Mouse (Mus musculus) embryonic stem cell, embryonic (primary cell): ENCODE results near the gene Tbl3.
"Not testable (repeated sequence)": the region's sequence is repeated elsewhere in the genome, so short reads cannot be mapped to it uniquely, and the experiment has no call there.

Experiments used
- CTCF ChIA-PET, 4 experiments: fragments of 300-600 bp in 2 of 4; fragments of 350-600 bp in 2 of 4; sonication (Branson Sonifier 250); formaldehyde crosslinking; loops; one replicate each; lab custom pipeline; 2022; ENCODE audit warnings: inconsistent platforms in 2 of 4; lab: Charles Lee
- POLR2A ChIA-PET, 4 experiments: fragments of 300-600 bp in 2 of 4; fragments of 350-600 bp in 2 of 4; sonication (Branson Sonifier 250); formaldehyde crosslinking; loops; one replicate each; lab custom pipeline; 2022; ENCODE audit warnings: antibody characterized with exemption in 4 of 4, inconsistent platforms in 1 of 4; lab: Charles Lee

The Tbl3 gene

DNA sequence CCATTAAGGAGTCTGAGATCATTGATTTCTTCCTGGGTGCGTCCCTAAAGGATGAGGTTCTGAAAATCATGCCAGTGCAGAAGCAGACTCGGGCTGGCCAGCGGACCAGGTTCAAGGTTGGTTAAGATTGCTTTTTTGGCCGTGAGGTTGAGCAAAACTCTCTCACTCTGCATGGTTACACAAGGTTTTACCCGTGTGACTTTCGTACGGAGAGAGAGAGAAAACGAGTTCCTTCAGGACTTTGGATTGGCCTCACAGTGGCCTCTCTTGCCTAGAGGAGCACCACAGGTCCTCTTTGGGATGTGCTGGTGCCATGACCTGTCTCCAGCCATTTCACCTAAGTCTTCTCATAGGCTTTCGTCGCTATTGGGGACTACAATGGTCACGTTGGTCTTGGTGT is 13.2 kb upstream of the Tbl3 start:
- POLR2A ChIA-PET: interaction anchor here in 3 of 4 experiments (0.6 to 14.7 kb wide), 24 partner anchors 13 to 553 kb away, joined by 3 to 268 read pairs (median 6); partner anchors contain the start of genes Msrb1 (in 2 of the 3), Spsb3 (in 2 of the 3), Traf7 (in 2 of the 3) and E4f1 (in 1 of the 3)
- CTCF ChIA-PET: not testable (repeated sequence)

GRCm38 (mm10) chr17:24719494-24720222 is 12.2 kb upstream of the Tbl3 start:
- ChIA-PET POLR2A (interaction anchor here in 3 of 4 experiments (0.7 to 14.7 kb wide), 27 partner anchors 12 to 554 kb away, joined by 3 to 268 read pairs (median 5); partner anchors contain the start of genes Tbl3 (in 3 of the 3), Msrb1 (in 2 of the 3), Traf7 (in 2 of the 3) and Fahd1 (in 1 of the 3)), CTCF (no interaction called here)

DNA sequence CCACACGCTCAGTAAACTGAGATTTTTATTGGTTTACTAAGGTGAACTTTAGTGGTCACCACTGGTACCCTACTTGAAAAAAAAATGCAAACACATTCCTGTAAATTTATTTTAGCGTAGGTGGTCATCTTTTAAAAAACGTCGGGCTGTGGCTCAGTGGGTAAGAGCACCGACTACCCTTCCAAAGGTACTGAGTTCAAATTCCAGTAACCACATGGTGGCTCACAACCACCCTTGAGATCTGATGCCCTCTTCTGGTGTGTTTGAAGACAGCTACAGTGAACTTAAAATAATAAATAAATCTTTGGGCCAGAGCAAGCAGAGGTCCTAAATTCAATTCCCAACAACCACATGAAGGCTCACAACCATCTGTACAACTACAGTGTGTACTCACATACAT is 11.5 kb upstream of the Tbl3 start:
- ChIA-PET POLR2A (interaction anchor here (0.6 to 14.7 kb wide), 34 partner anchors 10 to 564 kb away, joined by 3 to 268 read pairs (median 4); partner anchors contain the start of genes Tbl3 (in 3 of the 4), Traf7 (in 3 of the 4), Msrb1 (in 2 of the 4) and Rpl3l (in 2 of the 4)), CTCF (interaction anchor here in 1 of 4 experiments (1.2 kb wide), 1 partner anchor 12 kb away, joined by 3 read pairs; no protein-coding TSS in a partner anchor)

GRCm38 (mm10) chr17:24717943-24718342 is 10.5 kb upstream of the Tbl3 start, which contains the start of the genes Rnf151 and Rps2:
Gene Rnf151 (minus strand): TSS chr17:24718063.
Gene Rps2 (plus strand): TSS chr17:24718116.
- CTCF ChIA-PET: interaction anchor here in 3 of 4 experiments (0.7 to 1.2 kb wide), 5 partner anchors 7 to 42 kb away, joined by 3 to 4 read pairs (median 3); partner anchors contain the start of gene Rpl3l (in 1 of the 3)
- POLR2A ChIA-PET: interaction anchor here (0.5 to 14.7 kb wide), 55 partner anchors 7 to 467 kb away, joined by 3 to 268 read pairs (median 4); partner anchors contain the start of genes Tbl3 (in 4 of the 4), Traf7 (in 3 of the 4), Msrb1 (in 2 of the 4) and Nthl1 (in 2 of the 4)

GRCm38 (mm10) chr17:24716166-24716682 is 8.8 kb upstream of the Tbl3 start:
- POLR2A ChIA-PET: interaction anchor here in 3 of 4 experiments (0.5 to 14.7 kb wide), 48 partner anchors 8 to 1011 kb away, joined by 3 to 268 read pairs (median 5); partner anchors contain the start of genes Msrb1 (in 3 of the 3), Traf7 (in 3 of the 3), Ndufb10 (in 2 of the 3) and Pkd1 (in 2 of the 3)
- CTCF ChIA-PET: interaction anchor here in 1 of 4 experiments (0.6 to 1.5 kb wide), 5 partner anchors 8 to 520 kb away, joined by 3 read pairs; partner anchors contain the start of gene Tbl3

DNA sequence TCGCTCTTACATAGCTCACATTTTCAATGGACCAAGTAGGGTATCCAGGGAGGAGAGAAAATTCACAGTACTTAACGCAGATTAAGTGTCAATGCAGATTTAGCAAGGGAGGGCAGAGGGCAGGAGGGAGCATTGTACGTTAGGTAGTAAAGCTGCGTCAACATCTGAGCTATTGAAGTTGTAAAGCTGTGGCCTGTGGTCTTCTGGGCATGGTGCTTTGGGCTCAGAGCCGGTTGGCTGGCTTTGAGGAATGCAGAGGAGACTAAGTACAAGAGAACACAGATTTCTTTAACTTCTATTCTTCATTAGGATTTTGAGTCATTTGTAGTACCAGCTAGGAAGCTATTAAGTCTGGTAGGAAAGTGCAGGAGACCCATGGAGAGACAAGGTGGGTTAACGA is 8.1 kb upstream of the Tbl3 start:
- ChIA-PET CTCF (interaction anchor here in 2 of 4 experiments (0.6 to 1.5 kb wide), 4 partner anchors 12 to 519 kb away, joined by 3 read pairs; no protein-coding TSS in a partner anchor), POLR2A (interaction anchor here in 3 of 4 experiments (0.5 to 14.7 kb wide), 31 partner anchors 9 to 1011 kb away, joined by 3 to 268 read pairs (median 5); partner anchors contain the start of genes Msrb1 (in 3 of the 3), Ndufb10 (in 2 of the 3), Pkd1 (in 2 of the 3) and Rpl3l (in 2 of the 3))

GRCm38 (mm10) chr17:24708646-24709045 is 1.2 kb upstream of the Tbl3 start:
- CTCF ChIA-PET: interaction anchor here in 3 of 4 experiments (0.9 to 1.7 kb wide), 3 partner anchors 10 to 230 kb away, joined by 3 to 6 read pairs (median 5); partner anchors contain the start of gene Mlst8 (in 2 of the 3)
- POLR2A ChIA-PET: interaction anchor here (0.6 to 9.6 kb wide), 21 partner anchors 9 to 457 kb away, joined by 3 to 144 read pairs (median 8); partner anchors contain the start of genes Syngr3 (in 3 of the 4), Rnf151 (in 2 of the 4), Rps2 (in 2 of the 4) and Traf7 (in 2 of the 4)

DNA sequence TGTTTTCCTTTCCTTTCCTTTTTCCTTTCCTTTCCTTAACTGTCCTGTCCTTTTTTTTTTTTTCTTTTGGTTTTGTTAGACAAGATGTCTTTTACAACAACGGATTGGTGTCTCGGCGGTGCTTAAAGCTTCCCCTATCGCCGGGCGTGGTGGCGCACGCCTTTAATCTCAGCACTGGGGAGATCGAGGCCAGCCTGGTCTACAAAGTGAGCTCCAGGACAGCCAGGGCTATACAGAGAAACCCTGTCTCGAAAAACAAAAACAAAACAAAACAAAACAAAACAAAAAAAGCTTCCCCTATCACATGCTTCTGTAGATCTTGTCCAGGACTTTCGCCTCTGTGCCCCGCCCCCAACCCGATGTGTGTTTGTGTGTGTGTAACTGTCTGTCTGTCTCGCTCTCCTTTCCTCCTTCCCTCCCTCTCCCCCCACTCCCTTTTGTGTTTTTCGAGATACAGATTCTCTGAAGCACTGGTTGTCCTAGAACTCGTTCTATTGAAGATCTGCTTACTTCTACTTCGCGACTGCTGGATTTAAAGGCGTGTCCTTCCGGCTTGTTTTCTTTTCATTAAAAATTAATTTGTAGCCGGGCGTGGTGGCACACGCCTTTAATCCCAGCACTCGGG is 453 bp upstream of the Tbl3 start:
- ChIA-PET POLR2A (interaction anchor here (0.6 to 9.6 kb wide), 58 partner anchors 9 to 538 kb away, joined by 3 to 144 read pairs (median 5); partner anchors contain the start of genes Rnf151 (in 4 of the 4), Rps2 (in 4 of the 4), Ndufb10 (in 3 of the 4) and Syngr3 (in 3 of the 4)), CTCF (interaction anchor here in 3 of 4 experiments (0.6 to 1.7 kb wide), 11 partner anchors 9 to 246 kb away, joined by 3 to 6 read pairs (median 3); partner anchors contain the start of genes Zfp598 (in 2 of the 3), Mlst8 (in 1 of the 3), Ndufb10 (in 1 of the 3) and Noxo1 (in 1 of the 3))

DNA sequence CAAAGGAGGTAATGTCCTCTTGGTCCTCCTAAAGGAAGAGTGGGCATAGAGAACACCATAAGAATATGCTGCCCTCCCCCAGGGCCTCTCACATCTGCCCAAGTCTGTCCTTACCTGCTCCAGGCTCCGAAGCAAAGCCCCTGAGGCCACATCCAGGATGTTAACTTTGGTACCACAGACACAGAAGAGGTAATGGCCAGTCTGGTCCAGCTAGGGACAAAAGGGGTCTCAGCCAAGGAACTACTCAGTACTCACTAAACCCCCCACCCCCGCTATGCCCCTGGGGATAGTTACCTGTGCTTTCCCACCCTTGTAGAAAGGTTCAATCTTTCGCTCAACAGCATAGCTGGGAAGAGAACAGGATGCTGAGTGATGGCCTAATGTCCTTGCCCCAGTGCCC is 1.6 kb downstream of the Tbl3 start:
- ChIA-PET POLR2A (interaction anchor here in 3 of 4 experiments (0.9 to 9.6 kb wide), 9 partner anchors 7 to 178 kb away, joined by 3 to 144 read pairs (median 4); partner anchors contain the start of genes Nthl1 (in 1 of the 3), Rnf151 (in 1 of the 3), Rps2 (in 1 of the 3) and Syngr3 (in 1 of the 3)), CTCF (no interaction called here)

DNA sequence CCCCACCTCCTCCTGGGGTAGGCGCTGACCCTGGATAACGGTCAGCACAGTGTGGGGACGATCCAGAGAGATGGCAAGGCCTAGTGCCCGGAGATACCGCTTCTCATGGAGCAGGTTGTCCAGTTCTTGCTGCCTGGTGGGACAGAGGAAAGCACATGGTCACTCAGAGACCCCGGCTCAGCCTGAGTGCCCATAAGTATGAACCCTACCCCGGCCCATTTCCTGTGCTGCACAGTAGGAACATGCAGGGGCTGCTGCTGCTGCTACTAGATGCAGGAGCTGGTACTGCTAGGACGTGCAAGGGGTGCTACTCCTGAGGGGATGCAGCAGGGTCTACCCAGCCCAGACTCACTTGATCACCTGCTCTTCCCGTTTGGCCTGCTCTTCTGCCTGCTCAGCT is 6.2 kb downstream of the Tbl3 start:
- ChIA-PET CTCF (no interaction called here), POLR2A (interaction anchor here in 3 of 4 experiments (1.5 to 9.6 kb wide), 5 partner anchors 16 to 173 kb away, joined by 4 to 144 read pairs (median 7); partner anchors contain the start of genes Rnf151 (in 2 of the 3), Rps2 (in 2 of the 3) and Traf7 (in 2 of the 3))

- CTCF ChIA-PET: no interaction called here
- POLR2A ChIA-PET: interaction anchor here in 2 of 4 experiments (1.0 to 9.6 kb wide), 7 partner anchors 7 to 171 kb away, joined by 3 to 144 read pairs (median 6); partner anchors contain the start of genes Rnf151 (in 1 of the 2), Rps2 (in 1 of the 2), Tbl3 (in 1 of the 2) and Traf7 (in 1 of the 2)
These were observed 8.0 kb downstream of the Tbl3 start for GRCm38 (mm10) chr17:24699473-24699872.

- POLR2A ChIA-PET: interaction anchor here (0.6 to 3.5 kb wide), 25 partner anchors 8 to 219 kb away, joined by 3 to 20 read pairs (median 4); partner anchors contain the start of genes Tbl3 (in 3 of the 4), Traf7 (in 2 of the 4), Mlst8 (in 1 of the 4) and Ndufb10 (in 1 of the 4)
- CTCF ChIA-PET: interaction anchor here in 3 of 4 experiments (0.6 to 1.6 kb wide), 4 partner anchors 9 to 94 kb away, joined by 3 to 5 read pairs (median 3); no protein-coding TSS in a partner anchor
These were observed 8.7 kb downstream of the Tbl3 start for GRCm38 (mm10) chr17:24698715-24699114.

GRCm38 (mm10) chr17:24697985-24698384 is 9.5 kb downstream of the Tbl3 start:
- ChIA-PET CTCF (interaction anchor here in 2 of 4 experiments (0.9 to 1.6 kb wide), 3 partner anchors 10 to 22 kb away, joined by 3 to 5 read pairs (median 3); no protein-coding TSS in a partner anchor), POLR2A (interaction anchor here (0.6 to 3.5 kb wide), 28 partner anchors 8 to 219 kb away, joined by 3 to 20 read pairs (median 4); partner anchors contain the start of genes Tbl3 (in 4 of the 4), Traf7 (in 2 of the 4), Zfp598 (in 2 of the 4) and Mlst8 (in 1 of the 4))

DNA sequence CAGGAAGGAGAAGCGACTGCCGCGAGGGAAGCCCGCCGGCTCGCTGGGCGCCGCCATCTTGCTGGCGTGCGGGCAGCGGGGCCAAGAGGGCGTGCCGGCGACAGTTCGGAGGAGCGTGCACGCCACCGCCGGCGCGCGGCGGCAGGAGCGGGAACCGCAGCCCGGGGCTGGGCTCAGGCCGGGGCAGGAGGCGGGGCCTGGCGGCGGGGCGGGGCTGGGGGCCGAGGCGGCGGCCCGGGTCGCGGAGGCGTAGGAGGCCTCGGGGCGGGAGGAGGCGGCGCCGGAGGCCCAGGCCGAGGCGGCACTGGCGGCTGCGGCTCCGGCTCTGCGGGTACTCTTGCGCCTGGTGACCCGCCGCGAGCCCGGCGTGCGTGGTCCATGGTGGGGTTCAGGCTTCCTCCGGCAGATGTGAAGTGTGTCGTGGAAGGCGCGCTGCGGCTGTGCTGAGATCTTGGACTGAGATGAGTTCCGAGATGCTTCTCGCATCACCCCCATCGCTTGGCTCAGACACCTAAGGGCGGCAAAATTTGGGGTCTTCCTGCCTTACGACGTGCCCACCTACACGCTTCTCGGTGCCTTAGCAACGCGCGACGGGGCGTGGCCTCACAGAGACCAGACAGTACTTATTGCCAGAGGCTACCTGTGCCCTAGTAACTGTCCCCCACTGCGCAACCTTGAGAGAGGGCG is 11.3 kb downstream of the Tbl3 start, which contains the start of the genes Gfer and Noxo1:
Gene Gfer (minus strand): TSS at position 146 of the 687 bp plus-strand sequence.
Gene Noxo1 (plus strand): TSS at position 224 of the 687 bp plus-strand sequence.
- POLR2A ChIA-PET: interaction anchor here (0.5 to 3.5 kb wide), 23 partner anchors 10 to 246 kb away, joined by 3 to 20 read pairs (median 3); partner anchors contain the start of genes Tbl3 (in 3 of the 4), Eme2 (in 1 of the 4), Mapk8ip3 (in 1 of the 4) and Mrps34 (in 1 of the 4)

More for the DNA sequence above, 11.3 kb downstream of the Tbl3 start, which contains the start of the genes Gfer and Noxo1:
- CTCF ChIA-PET: interaction anchor here in 1 of 4 experiments (0.6 to 1.1 kb wide), 2 partner anchors 12 to 15 kb away, joined by 3 read pairs; no protein-coding TSS in a partner anchor
